10 mouse cellular contexts compared by ENCODE assay signal in genomic region chr19:53697376-53698126, GRCm38 (mm10). TPM values are rescaled to one million over a fixed set of nuclear protein-coding genes. Genes with fewer than 3 reads are reported as not detected.
DNase-seq lines count a peak whose midpoint lies in the region; ATAC-seq and TF ChIP-seq lines count a peak whose summit lies in the region.
"Had no signal": no experiment of that assay in that cellular context is flagged by ENCODE, and none has a peak within 500 bp of the region (broad histone marks: within the 10 kb centered on the region; RNA-seq: fewer than 3 reads in every experiment).

No protein-coding gene starts in this region.

- no peaks in the 10 kb centered on the region for H3K36me3 ChIP-seq in hindbrain, embryonic 11.5 days (ENCODE audit: control insufficient read depth, insufficient read depth, low read length)
- H3K36me3 ChIP-seq in hindbrain, embryonic 16.5 days (ENCODE audit: control insufficient read depth, insufficient read depth, low read length): no peaks in the 10 kb centered on the region
- no peaks in the 10 kb centered on the region for H3K36me3 ChIP-seq in limb, embryonic 14.5 days (ENCODE audit: control insufficient read depth, insufficient read depth, low read length)

- H3K4me2 ChIP-seq in hindbrain, embryonic 11.5 days (replicated peaks; ENCODE audit: low read depth, low read length): no peak overlapping the region
- H3K4me2 ChIP-seq in hindbrain, embryonic 16.5 days (ENCODE audit: low read length): no peak overlapping the region
- H3K4me2 ChIP-seq in limb, embryonic 14.5 days (replicated peaks; ENCODE audit: low read depth, low read length, severe bottlenecking): no peak overlapping the region

- 38% methylated on average over 24 of the region's 24 CpGs for WGBS in hindbrain, embryonic 11.5 days
- 28% methylated on average over 24 of the region's 24 CpGs for WGBS in hindbrain, embryonic 16.5 days
- 45% methylated on average over 24 of the region's 24 CpGs for WGBS in limb, embryonic 14.5 days

- DNase-seq in hindbrain, embryonic 11.5 days (ENCODE audit: low spot score): peak; percentile 34
- peak; percentile 41 to 61 for DNase-seq in cerebellum, postnatal 14 days
- DNase-seq in gastrocnemius, postnatal 25 days: peak; percentile 64
- no peak for DNase-seq in limb, embryonic 14.5 days (ENCODE audit: low spot score)
- DNase-seq in right cerebral cortex, postnatal 10 days (ENCODE audit: low spot score in 2 of 2): no peak
- DNase-seq in frontal cortex, postnatal 36 days (ENCODE audit: low spot score in 2 of 2): no peak
- DNase-seq in retina, postnatal 1 day: no peak
- DNase-seq: layer of hippocampus, adult 9-11 months had no signal

- no peaks in the 10 kb centered on the region for H3K9me3 ChIP-seq in hindbrain, embryonic 11.5 days (ENCODE audit: control insufficient read depth, low read length)
- no peaks in the 10 kb centered on the region for H3K9me3 ChIP-seq in hindbrain, embryonic 16.5 days (ENCODE audit: control insufficient read depth, low read length)
- H3K9me3 ChIP-seq in limb, embryonic 14.5 days (ENCODE audit: control insufficient read depth, low read length): no peaks in the 10 kb centered on the region

- H3K4me3 ChIP-seq in hindbrain, embryonic 11.5 days (ENCODE audit: low read depth, low read length): no peak overlapping the region
- no peak overlapping the region for H3K4me3 ChIP-seq in hindbrain, embryonic 16.5 days (ENCODE audit: low read length)
- H3K4me3 ChIP-seq in limb, embryonic 14.5 days (replicated peaks; ENCODE audit: low read length): no peak overlapping the region

- peaks cover 10% of the 10 kb centered on the region for H3K4me1 ChIP-seq in hindbrain, embryonic 11.5 days (replicated peaks; ENCODE audit: control insufficient read depth, insufficient read depth, low read length)
- H3K4me1 ChIP-seq in hindbrain, embryonic 16.5 days (ENCODE audit: control insufficient read depth, insufficient read depth, low read depth, low read length): peaks cover 4% of the 10 kb centered on the region
- peaks cover 10% of the 10 kb centered on the region; the same call in 1 of the 2 replicates for H3K4me1 ChIP-seq in limb, embryonic 14.5 days (ENCODE audit: control insufficient read depth, insufficient read depth, low read length)

- no peaks in the 10 kb centered on the region for H3K27me3 ChIP-seq in hindbrain, embryonic 11.5 days (ENCODE audit: control insufficient read depth, insufficient read depth, low read length)
- H3K27me3 ChIP-seq in hindbrain, embryonic 16.5 days (replicated peaks; ENCODE audit: control insufficient read depth, insufficient read depth, low read length): no peaks in the 10 kb centered on the region; the same call in 1 of the 2 replicates
- H3K27me3 ChIP-seq in limb, embryonic 14.5 days (ENCODE audit: control insufficient read depth, insufficient read depth, low read length): no peaks in the 10 kb centered on the region
- H3K27me3 ChIP-seq: CH12.LX had no signal

- H3K9ac ChIP-seq in hindbrain, embryonic 11.5 days (ENCODE audit: low read depth, low read length): no peak overlapping the region
- no peak overlapping the region for H3K9ac ChIP-seq in hindbrain, embryonic 16.5 days (ENCODE audit: low read depth, low read length)
- no peak overlapping the region for H3K9ac ChIP-seq in limb, embryonic 14.5 days (ENCODE audit: low read depth, low read length, severe bottlenecking)

- H3K27ac ChIP-seq in hindbrain, embryonic 11.5 days (ENCODE audit: low read depth, low read length): no peak overlapping the region
- H3K27ac ChIP-seq in hindbrain, embryonic 16.5 days (ENCODE audit: low read depth, low read length): no peak overlapping the region
- no peak overlapping the region for H3K27ac ChIP-seq in limb, embryonic 14.5 days (replicated peaks; ENCODE audit: low read depth, low read length)

- peak; percentile 68 for ATAC-seq in hindbrain, embryonic 11.5 days (ENCODE audit: low FRiP score)
- ATAC-seq in hindbrain, embryonic 16.5 days: no peak
- 0 out of 2 replicates have a peak, but pooled peaks have one; percentile 52 for ATAC-seq in limb, embryonic 14.5 days (ENCODE audit: low FRiP score, low read depth)

- no peak for TF ChIP-seq POLR2A in limb, embryonic 14.5 days (IDR thresholded peaks at IDR 0.05; ENCODE audit: borderline replicate concordance, extremely low read depth, insufficient read depth, insufficient read length)

RNA-seq across cellular contexts. Expression of gene Rbm20, which starts 20.4 kb away (rescaled TPM):
- 0.64 and 0.73 TPM in 2 replicates for polyA plus RNA-seq in hindbrain, embryonic 11.5 days (2014; fragmentation: Nextera tagmentation; extraction: Ambion mirVana)
- polyA plus RNA-seq in hindbrain, embryonic 16.5 days (2015; fragmentation: Nextera tagmentation; extraction: Ambion mirVana): 0.86 and 0.88 TPM in 2 replicates
- total RNA-seq in gastrocnemius, postnatal 25 days (2021): 10 to 100 TPM; 51.0 to 79.9 TPM
- polyA plus RNA-seq in limb, embryonic 14.5 days (2012; rRNA removed): 9.9 and 10.0 TPM in 2 replicates
- 5.5 and 6.9 TPM in 2 replicates for polyA plus RNA-seq in limb, embryonic 14.5 days (2014; fragmentation: Nextera tagmentation; extraction: Ambion mirVana)

Comparison
In these comparisons a context has a peak if more than half of its experiments do, and no peak if none do; other contexts are left out.
1. DNase-seq: peak in hindbrain, embryonic 11.5 days (single experiment), cerebellum, postnatal 14 days (2 of 2) and gastrocnemius, postnatal 25 days (single experiment); none in limb, embryonic 14.5 days (single experiment), right cerebral cortex, postnatal 10 days (0 of 2), frontal cortex, postnatal 36 days (0 of 2) and retina, postnatal 1 day (single experiment).